Mouse (Mus musculus): ENCODE data around the gene Grik1.

Grik1 gene

DNA sequence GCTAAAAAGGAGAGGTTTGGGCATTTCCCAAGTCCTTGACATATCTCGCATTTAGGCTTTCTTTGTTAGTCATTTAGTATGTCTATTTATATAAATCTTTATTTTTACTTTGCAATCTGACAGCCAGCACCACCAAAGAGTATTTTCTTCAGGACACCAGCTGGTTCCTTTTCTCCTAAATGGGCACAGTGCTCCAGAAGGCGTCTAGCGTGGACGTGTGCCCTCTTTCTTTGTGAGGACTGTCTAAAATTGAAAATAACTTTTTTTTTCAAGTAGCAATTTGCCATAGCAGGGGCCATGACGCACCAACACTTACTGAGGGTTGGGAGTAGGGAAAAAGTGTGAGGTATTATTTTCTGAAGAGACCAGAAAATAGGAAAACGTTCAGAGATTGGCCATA, 425.5 kb downstream of the Grik1 start:
- no peak for DNase-seq (ENCODE audit: low read depth, low spot score)

DNA sequence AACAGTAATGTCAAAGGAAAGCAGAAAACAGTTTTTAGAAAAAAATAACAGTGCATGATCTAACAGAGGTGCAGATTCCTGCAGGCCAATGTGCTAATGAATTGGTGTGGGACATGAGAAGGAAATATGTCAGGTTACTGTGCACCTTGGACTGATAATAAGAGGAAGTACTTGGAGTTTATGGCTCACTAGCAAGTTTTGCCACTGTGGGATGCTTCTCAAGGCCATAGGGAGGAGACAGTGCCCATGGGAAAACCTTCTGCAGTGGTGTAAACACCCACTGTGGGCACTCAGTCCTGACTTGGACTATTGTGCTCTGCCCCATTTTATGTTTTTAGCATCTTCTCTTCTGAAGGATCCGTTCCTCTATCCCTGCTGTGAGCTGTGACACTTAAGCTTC, 428.3 kb downstream of the Grik1 start:
- DNase-seq (ENCODE audit: low read depth, low spot score): no peak

GRCm38 (mm10) chr16:87853451-87854085, 436.5 kb downstream of the Grik1 start:
- no peak for DNase-seq (ENCODE audit: low read depth, low spot score)

- DNase-seq (ENCODE audit: low read depth, low spot score): no peak
These were observed 438.5 kb downstream of the Grik1 start for GRCm38 (mm10) chr16:87851550-87851949.

- DNase-seq (ENCODE audit: low read depth, low spot score): no peak
These were observed 441.3 kb downstream of the Grik1 start for GRCm38 (mm10) chr16:87848799-87849198.
